In the genomic region with DNA sequence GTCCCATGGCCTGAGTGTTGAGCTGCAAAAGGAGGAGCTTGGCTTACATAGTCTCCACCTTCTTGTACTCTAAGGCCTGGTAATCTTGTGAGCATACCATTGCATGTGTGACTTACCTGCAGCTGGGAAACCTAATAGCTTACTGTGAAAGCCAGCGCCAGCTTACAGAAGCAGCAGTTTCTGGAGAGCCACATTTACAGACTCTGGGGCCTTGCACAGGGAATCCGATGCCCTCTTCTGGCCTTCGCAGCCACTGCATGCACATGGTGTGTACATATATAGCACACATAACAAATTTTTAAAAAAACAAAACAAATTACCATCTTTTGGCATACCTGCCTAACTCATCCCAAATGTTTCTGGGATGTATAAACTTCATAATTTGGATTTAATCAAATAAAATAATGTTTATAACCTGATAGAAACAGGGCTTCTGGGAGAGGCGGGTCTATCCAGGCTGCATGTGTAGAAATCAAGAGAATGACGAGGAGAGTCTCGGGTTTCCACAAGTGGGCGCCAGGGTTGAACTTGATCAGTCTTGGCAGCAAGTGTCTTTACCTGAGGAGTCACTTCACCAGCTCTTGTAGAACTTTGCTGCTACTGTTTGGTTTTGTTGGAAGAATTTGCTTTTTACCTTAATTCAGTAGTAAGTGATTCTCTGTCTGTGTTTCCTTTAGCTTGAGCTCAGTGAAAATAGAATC, we compare ENCODE assay signal across 10 mouse cellular contexts. TPM values are rescaled to one million over a fixed set of nuclear protein-coding genes. Genes with fewer than 3 reads are reported as not detected.
A peak's percentile ranks its signal among the peaks of the same experiment; 100 is the strongest.
DNase-seq lines count a peak whose midpoint lies in the region; ATAC-seq lines count a peak whose summit lies in the region.
"Had no signal": no experiment of that assay in that cellular context is flagged by ENCODE, and none has a peak within 500 bp of the region (broad histone marks: within the 10 kb centered on the region; RNA-seq: fewer than 3 reads in every experiment).

No protein-coding gene starts in this region.

- H3K27ac ChIP-seq in hindbrain, embryonic 11.5 days (ENCODE audit: low read depth, low read length) = no peak overlapping the region
- no peak overlapping the region for H3K27ac ChIP-seq in hindbrain, embryonic 14.5 days
- no peak overlapping the region for H3K27ac ChIP-seq in intestine, embryonic 16.5 days (ENCODE audit: low read length)
- H3K27ac ChIP-seq: embryonic facial prominence, embryonic 12.5 days; limb, embryonic 13.5 days had no signal

- H3K4me2 ChIP-seq in hindbrain, embryonic 11.5 days (replicated peaks; ENCODE audit: low read depth, low read length) = no peak overlapping the region
- no peak overlapping the region for H3K4me2 ChIP-seq in hindbrain, embryonic 14.5 days (replicated peaks)
- H3K4me2 ChIP-seq in intestine, embryonic 16.5 days (ENCODE audit: low read depth, low read length) = no peak overlapping the region
- H3K4me2 ChIP-seq: embryonic facial prominence, embryonic 12.5 days; limb, embryonic 13.5 days had no signal

- no peak for ATAC-seq in hindbrain, embryonic 11.5 days (ENCODE audit: low FRiP score)
- ATAC-seq in hindbrain, embryonic 14.5 days (ENCODE audit: low FRiP score) = no peak
- peak; percentile 62; the same call in 1 of the 2 replicates for ATAC-seq in intestine, embryonic 16.5 days
- ATAC-seq in megakaryocyte-erythroid progenitor cell, adult 5-6 weeks (replicated peaks; ENCODE audit: low FRiP score, low TSS enrichment, poor library complexity, severe bottlenecking) = peak; percentile 72

- H3K9ac ChIP-seq in hindbrain, embryonic 11.5 days (ENCODE audit: low read depth, low read length) = no peak overlapping the region
- no peak overlapping the region for H3K9ac ChIP-seq in hindbrain, embryonic 14.5 days
- no peak overlapping the region for H3K9ac ChIP-seq in intestine, embryonic 16.5 days (ENCODE audit: low read depth, low read length)
- H3K9ac ChIP-seq: embryonic facial prominence, embryonic 12.5 days; limb, embryonic 13.5 days had no signal

- H3K36me3 ChIP-seq in hindbrain, embryonic 11.5 days (ENCODE audit: control insufficient read depth, insufficient read depth, low read length) = peaks cover 3% of the 10 kb centered on the region; the same call in 1 of the 2 replicates
- peaks cover 57% of the 10 kb centered on the region for H3K36me3 ChIP-seq in hindbrain, embryonic 14.5 days (replicated peaks; ENCODE audit: control insufficient read depth, insufficient read depth)
- H3K36me3 ChIP-seq in intestine, embryonic 16.5 days (ENCODE audit: control insufficient read depth, insufficient read depth, low read length) = peaks cover 22% of the 10 kb centered on the region

- 90% methylated on average over 7 of the region's 7 CpGs for WGBS in hindbrain, embryonic 11.5 days
- 83% methylated on average over 7 of the region's 7 CpGs for WGBS in hindbrain, embryonic 14.5 days
- 84% methylated on average over 7 of the region's 7 CpGs for WGBS in intestine, embryonic 16.5 days

- no peaks in the 10 kb centered on the region for H3K9me3 ChIP-seq in hindbrain, embryonic 11.5 days (ENCODE audit: control insufficient read depth, low read length)
- no peaks in the 10 kb centered on the region for H3K9me3 ChIP-seq in hindbrain, embryonic 14.5 days (ENCODE audit: control insufficient read depth, low read length)
- no peaks in the 10 kb centered on the region for H3K9me3 ChIP-seq in intestine, embryonic 16.5 days (ENCODE audit: control insufficient read depth, low read length)
- H3K9me3 ChIP-seq: embryonic facial prominence, embryonic 12.5 days; limb, embryonic 13.5 days had no signal

- DNase-seq in hindbrain, embryonic 11.5 days (ENCODE audit: low spot score) = peak; percentile 53
- DNase-seq in hindbrain, embryonic 14.5 days (ENCODE audit: low spot score) = no peak
- peak; percentile 71 for DNase-seq in CD4-positive, CD25-positive, alpha-beta regulatory T cell, adult 2 months (ENCODE audit: low read depth, low spot score)
- peak; percentile 48 to 59 for DNase-seq in adrenal gland, postnatal 36 days
- DNase-seq in urinary bladder, postnatal 25 days (ENCODE audit: low spot score) = no peak
- DNase-seq in left cerebral cortex, adult 9 months (ENCODE audit: low spot score in 2 of 2) = no peak

- H3K4me3 ChIP-seq in hindbrain, embryonic 11.5 days (ENCODE audit: low read depth, low read length) = no peak overlapping the region
- no peak overlapping the region for H3K4me3 ChIP-seq in hindbrain, embryonic 14.5 days (replicated peaks; ENCODE audit: low read length)
- H3K4me3 ChIP-seq in intestine, embryonic 16.5 days (ENCODE audit: low read length) = no peak overlapping the region
- H3K4me3 ChIP-seq: embryonic facial prominence, embryonic 12.5 days; limb, embryonic 13.5 days had no signal

- no peaks in the 10 kb centered on the region for H3K4me1 ChIP-seq in hindbrain, embryonic 11.5 days (replicated peaks; ENCODE audit: control insufficient read depth, insufficient read depth, low read length)
- H3K4me1 ChIP-seq in hindbrain, embryonic 14.5 days (replicated peaks; ENCODE audit: control insufficient read depth, insufficient read depth, low read length) = no peaks in the 10 kb centered on the region
- H3K4me1 ChIP-seq in intestine, embryonic 16.5 days (ENCODE audit: control insufficient read depth, insufficient read depth, low read length) = no peaks in the 10 kb centered on the region; the same call in 1 of the 2 replicates
- H3K4me1 ChIP-seq: embryonic facial prominence, embryonic 12.5 days; limb, embryonic 13.5 days had no signal

- no peaks in the 10 kb centered on the region for H3K27me3 ChIP-seq in hindbrain, embryonic 11.5 days (ENCODE audit: control insufficient read depth, insufficient read depth, low read length)
- H3K27me3 ChIP-seq in hindbrain, embryonic 14.5 days (ENCODE audit: control insufficient read depth, insufficient read depth, low read length) = no peaks in the 10 kb centered on the region
- H3K27me3 ChIP-seq in intestine, embryonic 16.5 days (replicated peaks; ENCODE audit: control insufficient read depth, insufficient read depth, low read length) = no peaks in the 10 kb centered on the region
- H3K27me3 ChIP-seq: embryonic facial prominence, embryonic 12.5 days; limb, embryonic 13.5 days had no signal

RNA-seq across cellular contexts. Expression of a gene that starts 12.6 kb away (rescaled TPM):
- polyA plus RNA-seq in hindbrain, embryonic 11.5 days (2014; fragmentation: Nextera tagmentation; extraction: Ambion mirVana) = 271 and 285 TPM in 2 replicates
- polyA plus RNA-seq in hindbrain, embryonic 14.5 days (2014; fragmentation: Nextera tagmentation; extraction: Ambion mirVana) = 63.2 and 68.3 TPM in 2 replicates
- 100 to 1,000 TPM; 128 to 134 TPM for total RNA-seq in adrenal gland, postnatal 36 days (2021)
- 185 and 206 TPM in 2 replicates for polyA plus RNA-seq in intestine, embryonic 16.5 days (2015; fragmentation: Nextera tagmentation; extraction: Ambion mirVana)
- 736 and 1,006 TPM in 2 replicates for total RNA-seq in megakaryocyte-erythroid progenitor cell, adult 5-6 weeks (2014; fragmentation: Nextera tagmentation)
- 180 and 265 TPM in 2 replicates for total RNA-seq in megakaryocyte-erythroid progenitor cell, adult 5-6 weeks (2017)

RNA-seq across cellular contexts. Expression of a gene that starts 25.8 kb away (rescaled TPM):
- polyA plus RNA-seq in hindbrain, embryonic 11.5 days (2014; fragmentation: Nextera tagmentation; extraction: Ambion mirVana) = 79.7 and 88.4 TPM in 2 replicates
- polyA plus RNA-seq in hindbrain, embryonic 14.5 days (2014; fragmentation: Nextera tagmentation; extraction: Ambion mirVana) = 59.7 and 60.3 TPM in 2 replicates
- total RNA-seq in adrenal gland, postnatal 36 days (2021) = 10 to 100 TPM; 38.3 to 43.8 TPM
- polyA plus RNA-seq in intestine, embryonic 16.5 days (2015; fragmentation: Nextera tagmentation; extraction: Ambion mirVana) = 112 and 120 TPM in 2 replicates
- 58.0 and 77.3 TPM in 2 replicates for total RNA-seq in megakaryocyte-erythroid progenitor cell, adult 5-6 weeks (2014; fragmentation: Nextera tagmentation)
- total RNA-seq in megakaryocyte-erythroid progenitor cell, adult 5-6 weeks (2017) = 57.8 and 68.7 TPM in 2 replicates

RNA-seq across cellular contexts. Expression of a gene that starts 50.0 kb away (rescaled TPM):
- polyA plus RNA-seq in hindbrain, embryonic 11.5 days (2014; fragmentation: Nextera tagmentation; extraction: Ambion mirVana) = 16.1 and 22.3 TPM in 2 replicates
- 0.27 TPM in 1 of 2 replicates, not detected in the other for polyA plus RNA-seq in hindbrain, embryonic 14.5 days (2014; fragmentation: Nextera tagmentation; extraction: Ambion mirVana)
- total RNA-seq in adrenal gland, postnatal 36 days (2021) = under 1 TPM in 1 of 2 experiments, not detected in 1; 0.17 TPM
- polyA plus RNA-seq in intestine, embryonic 16.5 days (2015; fragmentation: Nextera tagmentation; extraction: Ambion mirVana) = 2.6 and 8.1 TPM in 2 replicates
- total RNA-seq in megakaryocyte-erythroid progenitor cell, adult 5-6 weeks (2014; fragmentation: Nextera tagmentation) = 120 and 199 TPM in 2 replicates
- 129 and 182 TPM in 2 replicates for total RNA-seq in megakaryocyte-erythroid progenitor cell, adult 5-6 weeks (2017)

Comparison
In these comparisons a context has a peak if more than half of its experiments do, and no peak if none do; other contexts are left out.
1. DNase-seq: peak in hindbrain, embryonic 11.5 days (single experiment), CD4-positive, CD25-positive, alpha-beta regulatory T cell, adult 2 months (single experiment) and adrenal gland, postnatal 36 days (2 of 2); none in hindbrain, embryonic 14.5 days (single experiment), urinary bladder, postnatal 25 days (single experiment) and left cerebral cortex, adult 9 months (0 of 2).
2. ATAC-seq: peak in intestine, embryonic 16.5 days (single experiment) and megakaryocyte-erythroid progenitor cell, adult 5-6 weeks (single experiment); none in hindbrain, embryonic 11.5 days (single experiment) and hindbrain, embryonic 14.5 days (single experiment).